Mouse (Mus musculus) MEL (cell line): ENCODE results near the gene Tsc22d3.

Experiments
- HCFC1 ChIP-seq: IDR thresholded peaks from 2 replicates; pipeline ENCODE4 v1.6.1; 2012; ENCODE audit warnings: low read depth, mild to moderate bottlenecking, inconsistent platforms, low read length, improper control_type of control experiment, moderate library complexity
- USF2 ChIP-seq, 2 experiments: IDR thresholded peaks; 2 replicates each; pipeline ENCODE4 v1.6.1; 2011 to 2012; ENCODE audit warnings: improper control_type of control experiment in 2 of 2, low read length in 2 of 2, borderline replicate concordance in 1 of 2, inconsistent platforms in 1 of 2, low read depth in 1 of 2, mild to moderate bottlenecking in 1 of 2; ENCODE audit not compliant: insufficient read depth in 1 of 2

GRCm38 (mm10) chrX:140638028-140638427, 37.6 kb upstream of the Tsc22d3 start:
- TF ChIP-seq HCFC1: no peak
- TF ChIP-seq USF2 (IDR thresholded peaks at IDR 0.05; ENCODE audit: borderline replicate concordance in 1 of 2, insufficient read depth in 1 of 2, low read depth in 1 of 2, low read length in 2 of 2): no peak
